Mouse (Mus musculus) frontal cortex, adult 2 months (tissue): ENCODE measurements around the gene Cel. TPM values are rescaled to one million over a fixed set of nuclear protein-coding genes. Genes with fewer than 3 reads are reported as not detected.
A peak's percentile ranks its signal among the peaks of the same experiment; 100 is the strongest.

Source experiments
- DNase-seq, 2 experiments: peaks; one replicate each; pipeline ENCODE4 v3.0.0; 2022; ENCODE audit warnings: low spot score in 1 of 2; ENCODE audit errors: extremely low spot score in 1 of 2
- polyA plus RNA-seq: library from polyadenylated mRNA; depleted of rRNA; stranded (reverse); fragments of >200 nt; gene quantifications from 2 replicates; pipeline ENCODE4 v1.2.3, GENCODE M21; 2012

Gene Cel
- polyA plus RNA-seq, 1 experiment = 0.10 TPM

DNA sequence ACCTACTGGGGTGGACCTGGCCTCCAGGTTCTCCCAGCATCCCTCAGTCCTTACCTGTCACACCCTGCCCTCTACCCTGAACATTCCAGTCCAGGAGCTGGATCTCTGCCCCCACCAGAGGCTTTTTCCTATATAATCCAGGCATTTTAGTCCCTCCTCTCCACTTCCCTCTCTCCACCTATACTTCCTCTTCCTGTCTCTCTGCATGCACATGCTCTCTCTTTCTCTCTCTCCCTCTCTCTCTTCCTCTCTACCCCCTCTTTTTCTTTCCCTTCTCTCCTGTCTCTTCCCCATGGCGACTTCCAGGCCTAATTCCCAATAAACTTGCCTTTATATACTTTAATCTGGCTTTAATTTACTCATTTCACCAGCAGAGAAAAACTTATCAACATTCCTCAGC, 25.4 kb upstream of the Cel start:
- DNase-seq = no peak

DNA sequence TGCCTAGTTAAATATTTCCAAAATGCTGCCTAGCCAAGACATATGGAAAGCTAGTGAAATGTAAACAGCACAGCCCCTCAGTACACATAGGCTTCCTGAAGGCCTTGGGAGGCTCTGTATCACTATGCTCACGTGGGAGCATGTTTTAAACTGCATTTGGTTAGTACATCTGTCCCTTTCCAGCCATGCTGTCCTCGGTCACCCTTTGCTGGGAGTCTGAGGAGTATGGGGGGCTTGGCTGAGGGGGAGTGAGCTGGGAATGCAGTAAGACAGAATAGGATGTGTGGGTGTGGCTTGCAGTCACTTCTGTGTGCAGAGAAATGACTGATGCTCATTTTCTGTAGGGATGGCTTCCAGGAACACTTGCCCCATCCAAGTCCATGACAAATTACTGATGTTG, 22.5 kb upstream of the Cel start:
- no peak for DNase-seq

DNA sequence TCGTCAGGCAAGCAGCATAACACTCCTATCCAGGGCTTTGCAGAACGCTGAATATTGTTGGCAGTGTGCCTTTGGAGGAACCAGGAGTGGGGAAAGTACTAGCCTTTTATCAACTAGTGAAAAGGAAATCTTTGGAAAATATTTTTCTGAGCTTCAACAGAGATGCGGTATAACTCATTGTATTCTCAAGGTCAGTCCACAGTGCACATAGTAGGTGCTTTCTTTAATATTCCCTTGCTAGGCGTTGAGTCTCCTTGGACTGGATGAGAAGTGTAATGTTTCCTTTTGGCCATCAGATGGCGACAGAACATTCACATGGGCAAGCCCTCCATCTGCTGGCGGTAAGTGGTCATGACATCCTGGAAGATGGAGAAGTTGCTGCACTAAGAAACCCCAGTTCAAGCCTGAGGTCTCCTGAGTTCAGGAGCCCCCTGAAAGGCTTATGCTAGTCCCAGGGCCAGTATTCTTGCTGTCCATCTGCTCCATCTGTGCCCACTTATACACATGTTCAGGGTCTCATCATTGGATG, 21.9 kb upstream of the Cel start:
- DNase-seq = peak; percentile 49 to 88

DNA sequence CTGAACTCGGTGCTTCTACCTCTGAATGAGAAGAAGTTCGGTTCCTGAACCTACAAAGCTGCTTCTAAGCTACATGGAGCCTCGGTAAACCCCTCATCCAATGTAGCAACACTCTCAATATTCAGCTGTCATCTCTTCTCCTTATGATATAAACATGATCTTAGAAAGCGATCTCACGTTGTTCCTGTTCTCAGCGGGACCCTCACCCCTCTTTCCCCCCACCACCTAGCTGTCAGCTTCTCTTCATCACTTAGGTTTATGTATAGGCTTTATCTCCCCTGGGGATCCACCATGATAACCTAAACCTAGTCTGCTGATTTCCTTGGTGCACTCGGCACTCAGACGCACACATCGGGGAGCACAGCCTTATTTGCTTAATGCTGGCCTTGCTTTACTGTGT, 20.4 kb upstream of the Cel start, which contains the start of gene Gtf3c5:
Gtf3c5 (minus strand) TSS at position 101 of the 400 bp plus-strand sequence.
- no peak for DNase-seq

DNA sequence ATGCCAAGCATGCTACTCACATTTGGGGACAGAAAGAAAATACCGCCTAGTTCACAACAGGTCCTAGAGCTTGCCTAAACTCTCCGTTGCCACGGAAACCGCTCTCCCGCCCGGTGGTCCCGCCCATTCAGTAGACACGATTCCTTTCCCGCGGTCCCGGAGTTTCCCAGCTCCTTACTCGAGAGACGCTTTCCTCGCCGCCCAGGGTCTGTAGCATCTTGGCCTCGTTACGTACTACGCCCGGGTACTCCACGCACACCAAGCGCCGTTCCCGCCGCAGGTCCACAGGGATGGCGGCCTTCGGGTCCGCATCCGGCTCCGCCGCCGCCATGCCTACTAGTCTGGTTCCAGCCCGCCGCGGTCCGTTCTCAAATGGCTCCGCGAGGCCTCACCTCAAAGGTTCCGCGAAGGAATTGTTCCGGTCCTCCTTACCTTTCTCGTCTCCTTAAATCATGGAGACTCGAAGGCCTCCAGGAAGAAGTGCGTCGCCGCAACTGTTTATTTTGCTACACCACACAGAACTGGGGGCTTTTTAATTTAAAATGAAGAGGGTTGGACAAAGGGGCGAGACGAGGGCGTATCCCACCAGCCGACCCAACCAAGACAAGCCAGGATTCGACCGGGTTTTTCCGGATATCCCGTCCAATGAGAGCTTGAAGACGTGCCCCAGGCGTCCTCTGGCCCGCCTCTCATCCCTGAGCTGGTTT, 19.6 kb upstream of the Cel start:
- DNase-seq = peak; percentile 73 to 91

DNA sequence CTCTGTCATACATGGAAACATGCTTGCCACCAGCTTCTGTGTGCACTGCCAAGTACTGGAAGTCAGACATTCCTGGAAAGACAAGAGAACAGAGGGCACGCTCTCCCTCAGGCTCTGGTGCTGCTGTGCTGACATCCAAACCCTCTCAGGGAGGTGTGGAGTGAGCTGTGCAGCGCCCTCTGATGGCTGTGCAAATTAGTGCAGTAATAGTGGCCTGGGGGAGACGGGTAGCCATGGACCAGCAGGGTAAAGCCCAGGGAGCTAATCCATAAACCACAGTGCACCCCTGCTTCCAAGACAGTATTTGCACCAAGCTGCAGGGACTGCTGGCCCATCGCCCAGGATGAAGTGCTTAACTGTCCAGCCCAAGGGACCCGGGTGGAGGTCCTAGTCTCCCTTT, 14.8 kb upstream of the Cel start:
- DNase-seq = peak in 1 of 2 experiments; percentile 34

DNA sequence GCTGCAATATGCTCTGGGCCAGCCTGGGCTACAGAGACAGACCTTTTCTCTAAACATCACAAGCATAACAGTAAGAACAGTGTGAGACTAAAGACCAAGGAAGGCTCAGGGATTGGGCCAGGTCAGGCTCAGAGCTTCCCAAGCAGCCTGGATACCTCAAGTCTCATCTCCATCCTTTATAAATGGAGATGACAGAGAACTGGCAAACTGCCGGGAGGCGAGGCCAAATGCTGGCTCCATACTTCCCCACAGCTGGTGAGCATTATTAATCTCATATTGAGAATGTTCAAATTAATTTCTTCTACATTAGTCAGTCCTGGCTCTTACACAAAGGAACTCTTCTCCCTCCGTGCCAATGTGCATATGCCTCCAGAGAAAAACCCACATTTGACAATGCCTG, 13.6 kb upstream of the Cel start:
- DNase-seq = no peak

DNA sequence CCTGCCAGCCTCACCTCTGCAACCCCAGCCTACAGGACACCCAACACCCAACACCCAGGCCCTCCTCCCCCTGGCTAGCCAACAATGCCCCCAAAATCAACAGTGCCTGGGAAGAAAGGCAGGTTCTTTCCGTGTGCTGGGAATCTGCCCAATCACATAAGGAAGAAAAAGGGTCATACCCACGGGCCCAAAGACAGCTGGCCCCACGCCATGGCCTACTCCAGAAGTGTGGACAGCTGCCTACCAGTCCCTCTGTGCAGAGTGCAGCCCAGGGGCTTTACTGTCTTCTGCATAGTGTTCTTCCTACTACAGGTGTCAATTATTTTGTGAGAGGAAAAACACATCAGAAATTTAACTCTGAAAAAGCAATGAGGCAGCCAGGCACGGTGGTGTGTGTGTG, 12.1 kb upstream of the Cel start:
- DNase-seq = no peak

DNA sequence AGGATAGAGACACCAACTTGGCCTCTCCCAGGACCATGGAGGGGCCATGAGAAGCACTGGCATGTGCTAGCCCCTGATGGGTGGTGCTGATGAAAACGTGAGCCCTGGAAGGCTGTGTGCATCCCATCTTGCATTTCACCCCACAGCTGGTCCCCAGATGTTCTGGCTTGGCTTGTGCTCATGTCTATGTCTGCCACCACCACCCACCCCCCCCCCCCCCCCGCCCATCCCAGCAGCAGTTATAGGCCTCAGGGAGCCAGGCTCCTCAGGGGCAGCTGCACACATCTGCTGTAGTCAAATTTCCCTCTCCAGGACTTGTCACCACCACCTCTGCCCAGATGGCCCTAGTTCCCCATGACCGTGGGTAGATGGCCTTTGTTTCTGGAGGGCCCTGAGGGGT, 6.7 kb upstream of the Cel start:
- DNase-seq = no peak

DNA sequence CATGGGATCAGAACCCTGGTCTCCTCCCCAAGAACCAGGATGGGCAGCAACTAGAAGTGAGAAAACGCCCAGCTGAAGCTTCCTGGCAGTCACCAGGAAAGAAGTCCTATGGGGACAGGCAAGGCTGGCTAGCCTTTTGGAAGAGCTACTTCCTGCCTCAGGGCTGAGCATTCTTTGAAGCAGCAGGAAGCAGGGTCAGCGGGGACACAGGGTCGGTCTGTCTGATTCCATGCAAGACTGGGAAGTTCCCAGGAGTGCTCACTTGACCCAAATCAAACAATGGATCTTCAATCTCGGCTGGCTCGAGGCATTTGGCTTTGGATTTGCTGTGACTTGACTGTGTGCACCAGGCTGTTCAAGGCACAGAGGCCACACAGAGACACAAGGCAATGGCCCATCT, 3.3 kb upstream of the Cel start:
- no peak for DNase-seq

DNA sequence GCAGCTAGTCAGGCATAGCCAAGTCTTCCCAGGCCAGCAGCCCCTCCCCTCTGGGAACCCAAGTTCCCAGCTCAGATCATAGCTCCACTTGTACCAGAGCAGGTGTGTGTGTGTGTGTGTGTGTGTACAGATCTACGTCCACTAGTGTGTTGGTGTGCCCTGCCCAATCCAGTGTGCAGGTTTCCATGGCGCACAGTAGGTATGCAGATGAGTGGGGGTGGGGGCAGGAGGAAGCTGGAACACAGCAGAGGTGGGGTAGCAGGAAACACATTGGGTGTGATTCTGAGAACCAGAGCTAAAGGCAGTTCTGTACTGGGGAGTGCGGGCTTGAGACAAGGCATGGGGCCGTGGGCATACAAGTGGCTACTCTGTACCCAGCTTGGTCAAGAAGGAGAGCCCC, 1.2 kb upstream of the Cel start:
- no peak for DNase-seq

DNA sequence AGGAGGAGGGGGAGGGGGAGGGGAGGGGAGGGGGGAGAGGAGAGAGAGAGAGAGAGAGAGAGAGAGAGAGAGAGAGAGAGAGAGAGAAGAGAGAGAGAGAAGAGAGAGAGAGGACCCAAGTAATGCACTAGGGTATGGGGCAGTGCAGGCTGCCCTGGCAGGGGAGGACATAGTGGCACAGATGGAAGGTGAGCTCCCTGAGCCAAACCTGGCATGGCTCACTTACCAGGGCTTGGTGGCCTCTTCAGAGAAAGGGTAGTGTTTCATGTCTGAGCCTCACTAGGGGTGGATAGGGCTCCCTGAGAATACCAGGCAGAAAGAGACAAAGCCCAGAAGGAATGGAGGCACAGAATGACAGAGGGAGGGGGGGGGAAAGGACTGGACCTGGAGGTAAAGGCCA, 627 bp upstream of the Cel start:
- no peak for DNase-seq

DNA sequence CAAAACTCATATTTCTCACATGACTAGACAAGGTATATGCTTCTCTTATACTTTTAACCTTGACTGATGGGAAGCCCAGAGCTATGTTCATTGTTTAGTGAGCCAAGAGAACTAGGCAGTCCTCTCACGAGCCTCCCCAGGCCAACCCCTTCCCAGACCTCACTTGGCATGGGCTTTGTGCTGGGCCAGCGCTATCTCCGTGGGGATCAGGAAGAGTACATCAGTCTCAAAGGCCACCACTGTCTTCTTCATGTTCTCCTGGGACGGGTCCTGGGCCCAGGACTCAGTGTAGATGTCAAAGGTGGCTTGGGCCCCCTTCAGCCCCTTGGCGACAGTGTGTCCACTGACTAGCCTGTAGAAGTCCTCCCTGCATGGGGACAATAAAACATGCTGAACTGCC, 5.8 kb downstream of the Cel start:
- no peak for DNase-seq

DNA sequence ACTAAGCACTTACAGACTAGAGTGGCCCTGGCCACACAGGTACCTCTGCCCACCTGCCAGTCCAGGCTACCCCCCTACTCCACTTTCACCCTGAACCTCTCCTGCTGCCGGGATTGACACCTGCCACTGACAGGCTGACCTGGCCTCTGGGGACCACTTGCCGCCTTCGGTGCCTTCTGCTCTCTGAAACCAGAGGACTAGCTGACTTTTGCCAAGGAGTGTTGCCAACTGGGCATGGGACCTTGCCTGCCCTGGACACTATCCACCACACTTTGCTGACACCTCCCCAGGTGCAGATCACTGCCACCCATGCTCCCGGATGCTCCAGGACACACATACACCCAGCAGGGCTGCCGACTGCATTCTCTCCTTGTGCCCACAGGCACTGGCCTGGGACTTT, 10.9 kb downstream of the Cel start:
- no peak for DNase-seq

DNA sequence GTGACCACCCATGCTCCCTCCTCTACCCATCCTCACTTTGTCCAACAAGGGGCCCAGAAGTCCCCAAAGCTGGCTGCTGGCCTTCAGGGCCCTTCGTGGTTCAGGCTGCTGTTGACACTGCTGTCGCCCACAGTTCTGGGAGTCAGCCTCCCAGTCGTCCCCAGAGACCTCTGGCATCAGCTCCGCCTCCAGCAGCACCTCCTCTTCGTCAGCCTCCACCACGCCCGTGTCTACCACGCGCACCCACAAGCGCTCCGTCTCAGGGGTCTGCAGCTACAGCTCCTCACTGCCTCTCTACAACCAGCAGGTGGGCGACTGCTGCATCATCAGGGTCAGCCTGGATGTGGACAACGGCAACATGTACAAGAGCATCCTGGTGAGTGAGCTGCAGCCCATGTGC, 14.0 kb downstream of the Cel start:
- no peak for DNase-seq

DNA sequence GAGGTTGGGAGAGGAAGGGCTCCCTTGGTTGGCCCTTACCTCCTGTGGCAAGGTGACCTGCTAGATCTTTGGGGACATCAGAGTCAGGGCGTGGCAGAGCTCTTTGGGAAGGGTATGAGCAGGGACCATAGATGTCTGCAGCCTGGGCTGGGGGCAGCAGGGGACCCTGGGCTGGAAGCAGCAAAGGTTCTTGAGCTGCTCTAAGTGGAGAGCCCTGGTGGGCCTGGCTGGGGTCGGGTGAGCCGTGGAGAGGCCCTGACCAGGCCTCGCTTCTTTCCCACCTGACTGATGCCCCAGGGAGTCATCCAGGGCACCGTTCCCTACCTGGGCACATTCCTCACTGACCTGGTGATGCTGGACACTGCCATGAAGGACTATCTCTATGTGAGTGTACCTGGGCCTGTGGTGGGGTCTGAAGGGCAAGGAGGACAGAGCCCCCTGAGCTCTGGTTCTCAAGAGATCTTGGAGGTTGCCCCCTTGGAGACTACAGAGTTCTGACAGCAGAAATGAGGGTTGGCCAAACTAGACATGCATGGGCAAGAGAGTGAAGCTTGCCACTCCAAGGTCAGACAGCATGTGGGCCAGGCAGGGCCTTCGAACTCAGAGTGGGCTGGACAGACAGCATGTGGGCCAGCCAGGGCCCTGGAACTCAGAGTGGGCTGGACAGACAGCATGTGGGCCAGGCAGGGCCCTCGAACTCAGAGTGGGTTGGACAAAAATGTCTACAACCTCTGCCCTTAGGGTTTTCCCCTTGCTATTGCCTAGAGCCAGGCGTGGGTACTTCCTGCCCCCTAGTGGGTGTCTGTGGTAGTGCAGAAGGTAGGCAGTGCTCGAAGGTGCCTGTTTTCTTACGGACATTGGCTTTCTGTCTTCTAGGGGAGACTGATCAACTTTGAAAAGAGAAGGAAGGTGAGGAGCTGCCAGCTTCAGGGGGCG, 15.7 kb downstream of the Cel start:
- peak; percentile 54 to 92 for DNase-seq

DNA sequence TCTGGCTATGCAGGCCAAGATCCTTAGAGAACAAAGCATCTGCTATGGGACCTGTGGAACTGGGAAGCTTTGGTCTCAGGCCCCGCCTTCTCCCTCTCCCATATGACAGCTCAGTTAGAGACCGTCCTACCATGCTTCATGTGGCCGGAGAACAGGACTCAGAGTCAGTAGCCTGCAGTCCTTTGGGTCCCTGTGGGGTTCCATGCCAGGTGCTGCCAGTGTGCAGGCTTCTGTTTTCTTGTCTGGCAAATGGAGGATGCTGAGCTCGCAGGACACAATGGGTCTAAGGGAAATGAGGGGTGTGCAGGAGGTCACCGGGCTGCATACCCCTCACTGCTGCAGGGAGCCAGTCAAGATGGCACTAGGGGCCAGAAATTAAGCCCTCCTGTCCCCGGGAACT, 16.6 kb downstream of the Cel start:
- DNase-seq = no peak

DNA sequence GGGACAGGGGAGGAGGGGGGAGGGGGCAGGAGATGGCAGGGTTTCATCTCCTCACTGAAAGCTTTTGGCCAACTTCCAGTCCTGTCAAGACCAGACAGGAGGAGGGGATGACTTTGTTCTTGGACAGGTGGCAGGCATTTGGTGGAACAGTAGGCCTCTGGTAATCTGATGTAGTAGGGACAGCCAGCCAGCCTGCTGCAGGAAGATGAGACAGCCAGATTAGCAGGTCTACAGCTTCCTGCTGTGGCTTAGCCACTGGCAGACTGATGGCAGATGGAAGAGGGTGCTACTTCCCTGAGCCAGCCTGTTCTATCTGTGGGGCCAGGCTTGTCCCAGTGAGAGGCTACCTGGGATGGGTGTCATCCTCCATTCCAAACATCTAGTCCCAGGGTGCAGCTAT, 17.2 kb downstream of the Cel start:
- DNase-seq = no peak

DNA sequence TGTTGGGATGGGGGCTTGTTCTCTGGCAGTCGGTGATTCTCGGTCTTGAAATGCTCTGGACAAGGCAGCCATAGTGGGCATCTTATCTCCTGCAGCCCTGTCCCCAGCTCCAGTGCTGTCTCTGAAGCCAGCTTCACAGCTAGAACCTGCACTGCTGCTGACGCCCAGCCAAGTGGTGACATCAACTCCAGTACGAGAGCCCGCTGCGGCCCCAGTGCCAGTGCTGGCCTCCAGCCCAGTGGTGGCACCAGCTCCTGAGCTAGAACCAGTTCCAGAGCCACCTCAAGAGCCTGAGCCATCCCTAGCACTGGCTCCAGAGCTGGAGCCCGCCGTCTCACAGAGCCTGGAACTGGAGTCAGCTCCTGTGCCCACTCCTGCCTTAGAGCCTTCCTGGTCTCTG, 19.3 kb downstream of the Cel start:
- DNase-seq = peak in 1 of 2 experiments; percentile 54

DNA sequence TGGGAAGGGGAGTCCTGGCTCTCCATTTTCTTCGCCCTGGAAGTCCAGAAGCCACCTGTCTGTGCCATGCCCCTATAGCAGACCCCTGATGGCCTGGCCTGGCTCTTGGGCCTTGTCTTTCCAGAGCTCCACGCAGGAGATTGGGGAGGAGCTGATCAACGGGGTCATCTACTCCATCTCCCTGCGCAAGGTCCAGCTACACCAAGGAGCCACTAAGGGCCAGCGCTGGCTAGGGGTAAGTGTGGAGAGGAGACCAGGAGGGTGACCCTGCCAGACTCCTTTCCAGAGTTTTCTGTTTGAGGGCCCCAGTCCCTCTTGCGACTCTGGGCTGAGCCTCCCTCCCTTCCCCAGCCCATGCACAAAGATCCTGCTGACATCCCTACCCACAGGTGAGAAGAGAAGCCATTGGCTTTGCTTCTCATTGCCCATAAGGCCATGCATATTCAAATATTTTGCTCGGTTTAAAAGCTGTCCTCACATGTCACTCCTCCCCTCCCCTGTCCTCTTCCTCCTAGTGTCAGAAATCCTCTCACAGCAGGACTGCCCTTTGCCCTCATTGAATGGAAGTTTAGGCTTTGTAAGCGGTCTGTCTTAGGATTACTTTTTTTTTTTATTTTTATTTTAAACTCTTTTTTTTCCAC, 22.5 kb downstream of the Cel start:
- DNase-seq = no peak

DNA sequence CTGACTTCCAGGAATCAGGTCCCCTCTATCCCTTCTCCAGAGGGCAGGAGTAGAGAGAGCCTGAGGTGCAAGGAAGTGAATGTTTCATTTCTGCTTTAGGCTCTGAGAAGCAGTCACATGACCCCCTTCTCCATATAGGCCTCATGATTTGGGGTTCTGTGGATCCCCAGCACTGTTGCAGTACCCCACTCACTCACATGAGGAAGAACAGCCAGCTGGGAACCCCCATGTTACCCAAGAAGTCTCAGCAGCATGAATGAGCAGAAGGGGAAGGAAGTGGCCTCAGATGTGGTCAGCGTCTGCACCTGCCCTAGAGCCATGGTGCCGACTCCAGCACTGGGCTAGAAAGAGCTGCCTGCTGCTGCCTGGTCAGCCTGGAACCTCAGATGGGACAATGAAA, 23.3 kb downstream of the Cel start:
- DNase-seq = no peak
